Mouse (Mus musculus): ENCODE data around the gene Man2a2. TPM values are rescaled to one million over a fixed set of nuclear protein-coding genes. Genes with fewer than 3 reads are reported as not detected.
"Not testable (repeated sequence)": the region's sequence is repeated elsewhere in the genome, so short reads cannot be mapped to it uniquely, and the experiment has no call there.

The Man2a2 gene
- polyA plus RNA-seq, 1 experiment, result 75.7 TPM

DNA sequence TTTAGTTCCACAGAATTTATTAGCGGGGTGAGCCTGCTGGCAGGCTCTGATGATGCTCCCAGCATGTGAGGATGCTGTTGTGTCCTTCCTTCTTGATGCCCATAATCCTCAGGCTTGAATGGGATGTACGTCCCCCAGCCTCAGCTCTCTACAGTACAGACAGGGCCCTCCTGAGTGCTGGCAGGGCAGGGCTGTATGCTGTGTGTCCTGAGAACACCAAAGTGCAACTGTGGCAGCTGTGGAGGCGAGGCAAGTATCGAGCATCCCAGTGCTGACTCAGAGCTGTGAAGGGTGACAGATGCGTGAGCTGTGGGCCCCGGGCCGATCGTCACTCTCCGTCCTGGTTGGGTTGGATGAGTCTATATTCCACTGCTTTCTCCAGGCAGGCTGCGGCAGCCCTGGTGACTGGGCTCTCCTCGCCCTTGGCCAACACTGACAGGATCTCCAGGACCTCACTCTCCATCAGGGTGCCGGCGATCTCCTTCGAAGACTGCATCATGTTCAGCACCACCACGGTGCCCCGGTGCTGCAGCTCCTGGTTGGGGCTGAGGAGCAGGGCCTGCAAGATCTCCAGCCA is 45.8 kb downstream of the Man2a2 start:
- TF ChIP-seq POLR2A (IDR thresholded peaks at IDR 0.05; ENCODE audit: borderline replicate concordance, low read depth, low read length) (no peak), CTCF (IDR thresholded peaks at IDR 0.05; ENCODE audit: low read depth, low read length) (no peak)
- Histone ChIP-seq H3K4me3 (ENCODE audit: insufficient read depth, low read length) (no peak overlapping the region), H3K4me1 (ENCODE audit: control insufficient read depth, insufficient read depth, low read length) (peaks cover 8% of the 10 kb centered on the region), H3K27ac (ENCODE audit: insufficient read depth, low read depth, low read length) (no peak overlapping the region)

DNA sequence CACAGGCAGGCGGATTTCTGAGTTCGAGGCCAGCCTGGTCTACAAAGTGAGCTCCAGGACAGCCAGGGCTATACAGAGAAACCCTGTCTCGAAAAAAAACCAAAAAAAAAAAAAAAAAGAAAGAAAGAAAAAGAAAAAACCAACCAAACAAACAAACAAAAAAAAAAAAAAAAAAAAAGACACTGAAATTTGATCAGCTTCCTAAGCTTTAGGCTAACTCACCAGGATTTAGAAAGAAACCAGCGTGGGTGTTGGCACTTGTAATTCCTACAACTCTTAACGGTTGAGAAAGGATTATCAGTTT is 46.4 kb downstream of the Man2a2 start:
- not testable (repeated sequence) for H3K27ac ChIP-seq (ENCODE audit: insufficient read depth, low read depth, low read length); H3K4me1 ChIP-seq (ENCODE audit: control insufficient read depth, insufficient read depth, low read length)
- H3K4me3 ChIP-seq (ENCODE audit: insufficient read depth, low read length), result peak overlapping the region; percentile 70; the same call in 1 of the 2 replicates

DNA sequence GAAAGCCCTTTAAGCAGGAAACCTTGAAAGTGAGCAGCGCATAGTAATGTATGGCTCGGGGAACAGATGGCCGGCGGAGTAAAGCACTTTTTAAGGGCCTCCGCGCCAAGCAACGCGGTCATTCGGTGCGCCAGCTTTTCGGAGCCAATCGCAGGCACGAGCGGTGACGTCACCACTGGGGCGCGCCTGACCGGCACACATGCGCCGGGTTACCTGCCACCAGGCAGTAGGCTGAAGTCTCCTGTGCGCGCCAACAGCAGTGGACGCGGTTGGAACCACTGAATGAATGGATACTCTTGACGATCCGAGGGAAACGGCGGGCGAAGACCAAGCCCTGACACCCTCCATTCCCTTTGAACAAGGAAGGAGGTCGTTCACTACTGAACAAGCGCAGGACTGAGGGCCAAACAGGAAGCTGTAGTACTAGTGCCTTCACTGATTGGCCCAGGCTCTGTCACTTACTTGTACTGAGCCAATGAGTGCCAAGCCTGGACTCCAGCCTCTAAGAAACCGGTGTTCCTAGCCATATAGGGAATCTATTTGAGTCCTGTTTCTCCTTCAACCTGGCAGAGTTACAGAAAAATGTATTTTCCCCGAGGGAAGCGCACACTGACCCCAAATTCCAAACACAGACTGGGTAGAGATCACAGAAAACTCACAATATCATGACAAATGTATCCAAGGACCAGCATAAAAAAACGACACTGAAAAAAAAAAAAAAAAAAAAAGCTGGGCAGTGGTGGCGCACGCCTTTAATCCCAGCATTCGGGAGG is 46.9 kb downstream of the Man2a2 start, which contains the start of gene Rccd1:
Gene Rccd1 (minus strand): TSS at position 412 of the 773 bp plus-strand sequence.
- TF ChIP-seq CTCF (IDR thresholded peaks at IDR 0.05; ENCODE audit: low read depth, low read length) (no peak), POLR2A (IDR thresholded peaks at IDR 0.05; ENCODE audit: borderline replicate concordance, low read depth, low read length) (no peak)
- Histone ChIP-seq H3K4me3 (ENCODE audit: insufficient read depth, low read length) (peak within 1 kb of the TSS; percentile 70), H3K27ac (ENCODE audit: insufficient read depth, low read depth, low read length) (peak within 1 kb of the TSS; percentile 37), H3K4me1 (ENCODE audit: control insufficient read depth, insufficient read depth, low read length) (peaks cover 8% of the 10 kb centered on the region)

GRCm38 (mm10) chr7:80323336-80323735 is 47.8 kb downstream of the Man2a2 start:
- Histone ChIP-seq H3K4me3 (ENCODE audit: insufficient read depth, low read length) (peak overlapping the region; percentile 70), H3K4me1 (ENCODE audit: control insufficient read depth, insufficient read depth, low read length) (peaks cover 8% of the 10 kb centered on the region), H3K27ac (ENCODE audit: insufficient read depth, low read depth, low read length) (no peak overlapping the region)
- TF ChIP-seq POLR2A (IDR thresholded peaks at IDR 0.05; ENCODE audit: borderline replicate concordance, low read depth, low read length) (no peak), CTCF (IDR thresholded peaks at IDR 0.05; ENCODE audit: low read depth, low read length) (no peak)

DNA sequence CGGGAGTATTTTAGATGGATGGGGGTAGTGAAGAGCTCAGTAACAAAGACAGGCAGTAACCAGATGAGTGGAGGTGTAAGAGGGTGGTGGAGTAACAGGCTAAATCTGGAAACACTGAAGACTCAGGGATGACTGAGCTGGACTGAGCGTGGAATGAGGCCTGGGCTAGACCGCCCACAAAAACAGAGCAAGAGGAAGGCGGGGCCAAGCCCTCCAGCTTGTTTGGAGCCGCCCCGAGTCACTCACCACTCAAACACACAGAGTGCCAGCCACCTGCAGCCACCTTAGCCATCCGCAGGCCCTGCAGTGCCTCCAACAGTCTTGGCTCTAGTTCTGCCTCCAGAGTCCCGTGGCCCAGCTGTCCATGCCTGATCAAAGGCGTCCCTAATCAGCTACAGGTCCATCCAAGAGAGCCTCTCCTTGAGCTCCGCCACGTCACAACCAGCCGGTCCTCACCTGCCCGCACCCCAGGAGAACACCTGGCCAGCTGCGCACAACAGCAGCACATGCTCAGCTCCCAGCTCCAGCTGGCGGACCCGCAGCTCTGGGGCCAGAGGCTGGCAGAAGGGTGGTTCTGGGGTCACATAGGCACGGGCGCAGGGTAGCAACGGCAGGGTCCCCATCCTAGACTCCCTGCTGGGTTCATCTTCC is 51.2 kb downstream of the Man2a2 start:
- no peak overlapping the region for H3K27ac ChIP-seq (ENCODE audit: insufficient read depth, low read depth, low read length)
- H3K4me1 ChIP-seq (ENCODE audit: control insufficient read depth, insufficient read depth, low read length), result peaks cover 7% of the 10 kb centered on the region
- H3K4me3 ChIP-seq (ENCODE audit: insufficient read depth, low read length), result no peak overlapping the region
- TF ChIP-seq POLR2A (IDR thresholded peaks at IDR 0.05; ENCODE audit: borderline replicate concordance, low read depth, low read length) (no peak), CTCF (IDR thresholded peaks at IDR 0.05; ENCODE audit: low read depth, low read length) (no peak)

DNA sequence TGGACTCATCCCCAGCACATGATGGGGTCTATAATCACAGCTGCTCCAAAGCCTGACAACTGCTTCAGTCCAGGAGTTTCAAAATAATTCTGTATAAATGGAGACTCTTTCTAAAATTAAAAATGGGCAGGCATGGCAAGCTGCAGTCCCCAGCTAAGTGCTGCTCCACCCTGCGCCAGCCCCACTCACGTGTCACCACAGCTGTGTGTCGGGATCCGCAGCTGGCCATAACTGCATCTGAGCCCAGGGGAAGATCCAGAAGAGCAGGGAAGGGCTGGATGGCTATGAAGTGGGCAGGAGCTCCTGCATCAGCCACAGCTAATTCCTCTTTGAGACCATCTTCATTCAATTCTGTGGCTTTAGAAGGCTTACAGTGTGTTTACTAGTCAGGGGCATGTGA is 52.5 kb downstream of the Man2a2 start:
- H3K27ac ChIP-seq (ENCODE audit: insufficient read depth, low read depth, low read length), result no peak overlapping the region
- TF ChIP-seq CTCF (IDR thresholded peaks at IDR 0.05; ENCODE audit: low read depth, low read length), result no peak
- no peak for TF ChIP-seq POLR2A (IDR thresholded peaks at IDR 0.05; ENCODE audit: borderline replicate concordance, low read depth, low read length)
- peaks cover 6% of the 10 kb centered on the region for H3K4me1 ChIP-seq (ENCODE audit: control insufficient read depth, insufficient read depth, low read length)
- no peak overlapping the region for H3K4me3 ChIP-seq (ENCODE audit: insufficient read depth, low read length)

DNA sequence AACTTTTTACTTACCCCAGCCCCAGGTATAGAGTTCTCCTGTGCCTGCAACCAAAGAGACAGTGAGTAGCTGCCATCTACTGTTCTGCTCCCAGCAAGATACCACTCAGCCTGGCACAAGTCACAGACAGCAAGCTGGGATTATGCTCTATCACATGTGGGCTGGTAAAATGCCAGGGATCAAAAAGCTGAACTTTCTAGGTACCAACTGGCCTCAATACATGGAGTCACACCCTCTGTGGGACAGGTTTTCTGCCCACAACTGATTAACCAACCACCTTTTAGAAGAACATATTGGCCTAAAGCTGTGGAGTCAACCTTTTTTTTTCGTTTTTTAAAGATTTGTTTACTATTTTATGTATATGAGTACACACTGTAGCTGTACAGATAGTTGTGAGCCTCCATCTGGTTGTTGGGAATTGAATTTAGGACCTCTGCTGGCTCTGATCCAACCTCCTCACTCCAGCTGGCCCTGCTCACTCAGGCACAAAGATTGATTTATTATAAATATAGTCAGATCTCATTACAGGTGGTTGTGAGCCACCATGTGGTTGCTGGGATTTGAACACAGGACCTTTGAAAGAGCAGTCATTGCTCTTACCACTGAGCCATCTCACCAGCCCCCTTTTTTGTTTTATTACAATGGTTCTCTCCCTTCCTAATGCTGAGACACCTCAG is 53.6 kb downstream of the Man2a2 start:
- H3K4me1 ChIP-seq (ENCODE audit: control insufficient read depth, insufficient read depth, low read length), result no peaks in the 10 kb centered on the region
- no peak overlapping the region for H3K27ac ChIP-seq (ENCODE audit: insufficient read depth, low read depth, low read length)
- no peak overlapping the region for H3K4me3 ChIP-seq (ENCODE audit: insufficient read depth, low read length)
- TF ChIP-seq CTCF (IDR thresholded peaks at IDR 0.05; ENCODE audit: low read depth, low read length) (no peak), POLR2A (IDR thresholded peaks at IDR 0.05; ENCODE audit: borderline replicate concordance, low read depth, low read length) (no peak)

DNA sequence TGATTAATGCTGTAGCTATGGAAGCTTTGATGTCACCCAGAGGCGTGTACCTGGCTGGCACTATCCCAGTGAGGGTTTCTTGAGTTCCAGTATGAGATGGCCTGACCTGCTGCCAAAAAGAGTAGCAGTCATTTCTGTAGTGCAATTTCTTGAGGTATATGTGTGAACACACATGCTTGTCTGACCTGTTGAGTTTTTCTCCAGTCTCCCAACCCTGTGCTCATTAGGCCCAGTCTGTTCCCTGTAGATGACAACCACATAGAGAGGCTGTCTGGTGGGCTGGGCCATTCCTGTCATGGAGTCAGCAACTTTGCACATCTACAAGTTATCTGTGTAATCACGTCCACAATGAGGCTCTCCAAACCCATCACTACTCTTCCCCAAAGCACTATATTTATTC is 55.4 kb downstream of the Man2a2 start:
- TF ChIP-seq POLR2A (IDR thresholded peaks at IDR 0.05; ENCODE audit: borderline replicate concordance, low read depth, low read length) (no peak), CTCF (IDR thresholded peaks at IDR 0.05; ENCODE audit: low read depth, low read length) (no peak)

GRCm38 (mm10) chr7:80310771-80311170 is 60.4 kb downstream of the Man2a2 start:
- no peaks in the 10 kb centered on the region for H3K4me1 ChIP-seq (ENCODE audit: control insufficient read depth, insufficient read depth, low read length)
- H3K27ac ChIP-seq (ENCODE audit: insufficient read depth, low read depth, low read length), result no peak overlapping the region
- H3K4me3 ChIP-seq (ENCODE audit: insufficient read depth, low read length), result no peak overlapping the region
- no peak for TF ChIP-seq POLR2A (IDR thresholded peaks at IDR 0.05; ENCODE audit: borderline replicate concordance, low read depth, low read length)
- TF ChIP-seq CTCF (IDR thresholded peaks at IDR 0.05; ENCODE audit: low read depth, low read length), result no peak

More for the DNA sequence above, 55.4 kb downstream of the Man2a2 start:
- H3K4me3 ChIP-seq (ENCODE audit: insufficient read depth, low read length), result no peak overlapping the region
- no peaks in the 10 kb centered on the region for H3K4me1 ChIP-seq (ENCODE audit: control insufficient read depth, insufficient read depth, low read length)
- H3K27ac ChIP-seq (ENCODE audit: insufficient read depth, low read depth, low read length), result no peak overlapping the region

DNA sequence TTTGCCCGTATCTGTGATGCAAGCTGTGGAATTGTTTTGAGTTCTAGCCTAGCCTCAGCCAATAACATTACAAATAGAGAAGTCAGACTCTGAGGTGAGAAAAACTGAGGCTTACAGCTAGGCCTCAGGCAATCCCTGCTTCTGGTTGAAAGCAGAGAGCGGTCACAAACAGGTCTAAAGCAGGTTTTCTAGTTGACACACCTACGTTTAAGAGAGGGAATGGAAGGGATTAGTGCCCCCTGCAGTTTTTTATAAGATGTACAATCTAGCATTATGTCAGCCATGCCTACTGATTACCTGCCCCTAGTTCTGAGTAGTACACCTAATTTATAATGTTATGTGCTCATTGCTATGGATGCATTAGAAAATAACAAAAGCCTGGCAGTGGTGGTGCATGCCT is 63.4 kb downstream of the Man2a2 start:
- H3K27ac ChIP-seq (ENCODE audit: insufficient read depth, low read depth, low read length), result no peak overlapping the region
- H3K4me3 ChIP-seq (ENCODE audit: insufficient read depth, low read length), result no peak overlapping the region
- no peaks in the 10 kb centered on the region for H3K4me1 ChIP-seq (ENCODE audit: control insufficient read depth, insufficient read depth, low read length)
- TF ChIP-seq POLR2A (IDR thresholded peaks at IDR 0.05; ENCODE audit: borderline replicate concordance, low read depth, low read length) (no peak), CTCF (IDR thresholded peaks at IDR 0.05; ENCODE audit: low read depth, low read length) (no peak)

All from bone marrow macrophage, adult 2 months (primary cell).